Mouse (Mus musculus): ENCODE data around the gene Msi2. TPM values are rescaled to one million over a fixed set of nuclear protein-coding genes. Genes with fewer than 3 reads are reported as not detected.

Msi2 gene
- polyA plus RNA-seq (2015; fragmentation: Nextera tagmentation; extraction: Ambion mirVana): 8.7 and 10.0 TPM in 2 replicates

DNA sequence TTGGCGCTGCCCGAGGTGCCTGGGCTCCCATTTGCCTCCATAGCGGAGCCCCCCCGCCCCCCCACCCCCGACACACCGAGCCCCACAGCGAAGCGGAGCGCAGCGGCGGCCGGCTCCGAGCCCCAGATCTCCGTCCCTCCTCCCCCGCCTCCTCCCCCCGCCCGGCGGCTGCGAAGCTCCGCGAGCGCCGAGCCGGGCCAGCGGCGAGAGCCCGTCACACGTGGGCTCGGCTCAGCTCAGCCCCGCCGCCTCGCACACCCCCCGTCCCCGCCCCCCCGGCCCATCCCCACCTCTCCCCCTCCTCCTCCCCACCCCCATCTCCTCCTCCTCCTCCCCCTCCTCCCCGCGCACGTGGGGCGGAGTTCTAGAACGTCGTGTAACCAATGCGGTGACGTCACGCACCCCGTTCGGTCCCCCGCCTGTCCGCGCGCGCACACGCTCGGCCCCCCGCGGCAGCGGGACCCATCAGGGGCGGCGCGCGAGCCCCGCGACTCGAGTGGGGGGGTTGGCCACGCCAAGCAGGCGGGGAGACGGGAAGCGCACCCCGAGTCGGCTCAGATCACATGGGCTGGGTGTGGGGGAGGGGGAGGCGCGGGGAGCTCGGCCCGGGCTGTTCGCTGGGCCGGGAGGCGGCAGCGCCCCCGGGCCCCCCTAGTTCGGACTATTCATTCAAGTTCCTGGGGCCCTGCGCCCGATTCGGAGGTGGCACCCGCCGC, at the start of gene Msi2:
Gene Msi2, minus strand, starts transcription at position 464 of the 716 bp plus-strand sequence.
- peak; percentile 85 for ATAC-seq
- peaks cover 26% of the 10 kb centered on the region for H3K4me1 ChIP-seq (ENCODE audit: control insufficient read depth, insufficient read depth, low read length)
- H3K9ac ChIP-seq (ENCODE audit: low read depth, low read length): peak within 1 kb of the TSS; percentile 98
- WGBS: under 1% methylated on average over 61 of the region's 84 CpGs
- H3K36me3 ChIP-seq (ENCODE audit: control insufficient read depth, insufficient read depth, low read length): no peaks in the 10 kb centered on the region
- no peaks in the 10 kb centered on the region for H3K27me3 ChIP-seq (replicated peaks; ENCODE audit: control insufficient read depth, insufficient read depth, low read length)
- H3K4me2 ChIP-seq (ENCODE audit: low read depth, low read length): peak within 1 kb of the TSS; percentile 94
- H3K4me3 ChIP-seq (ENCODE audit: low read length): peak within 1 kb of the TSS; percentile 90
- H3K27ac ChIP-seq (ENCODE audit: low read length): peak within 1 kb of the TSS; percentile 86
- H3K9me3 ChIP-seq (ENCODE audit: control insufficient read depth, low read length): no peaks in the 10 kb centered on the region

DNA sequence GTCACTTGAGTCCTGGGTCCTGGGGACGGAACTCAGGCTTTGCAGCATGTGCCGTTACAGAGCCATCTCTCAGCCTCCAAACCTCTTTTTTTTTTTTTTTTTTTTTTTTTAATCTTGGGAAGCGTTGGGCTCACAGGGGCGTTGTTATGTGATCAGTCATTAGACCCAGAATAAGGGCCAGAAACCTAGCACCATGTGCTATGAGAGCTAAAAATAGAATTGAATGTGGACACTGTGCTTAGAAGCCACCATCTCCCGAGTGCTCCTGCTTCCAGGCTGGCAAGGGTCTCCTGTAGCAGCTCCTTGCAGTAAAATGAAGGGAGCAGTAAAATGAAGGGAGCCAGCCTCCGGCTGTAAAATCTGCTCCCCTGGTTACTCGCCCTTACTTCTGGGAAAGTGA, 47.3 kb upstream of the Msi2 start:
- Histone ChIP-seq H3K4me2 (ENCODE audit: low read depth, low read length) (no peak overlapping the region), H3K27me3 (replicated peaks; ENCODE audit: control insufficient read depth, insufficient read depth, low read length) (no peaks in the 10 kb centered on the region), H3K36me3 (ENCODE audit: control insufficient read depth, insufficient read depth, low read length) (no peaks in the 10 kb centered on the region), H3K9ac (ENCODE audit: low read depth, low read length) (0 out of 2 replicates have a peak overlapping the region, but pooled peaks have one; percentile 34), H3K9me3 (ENCODE audit: control insufficient read depth, low read length) (no peaks in the 10 kb centered on the region), H3K4me1 (ENCODE audit: control insufficient read depth, insufficient read depth, low read length) (no peaks in the 10 kb centered on the region), H3K4me3 (ENCODE audit: low read length) (no peak overlapping the region), H3K27ac (ENCODE audit: low read length) (no peak overlapping the region)
- ATAC-seq: no peak
- 36% methylated on average over 7 of the region's 7 CpGs for WGBS

DNA sequence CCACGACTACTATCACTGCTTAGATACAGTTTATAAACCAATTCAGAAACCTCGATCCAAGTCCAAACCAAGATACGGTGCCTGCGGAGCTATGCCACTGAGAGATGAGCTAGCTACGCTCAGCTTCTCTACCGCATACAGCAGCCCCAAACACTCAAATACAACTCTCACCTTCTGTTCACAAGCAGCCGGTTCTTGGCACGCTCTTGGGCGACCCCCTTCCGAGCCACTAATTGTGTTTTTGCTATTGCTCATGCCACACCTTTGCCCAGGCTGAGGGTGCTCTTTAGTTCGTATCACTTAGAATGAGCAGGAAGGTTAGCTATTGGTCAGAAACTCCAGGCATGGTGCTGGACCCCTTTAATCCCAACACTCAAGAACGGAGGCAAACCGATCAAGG, 45.1 kb upstream of the Msi2 start:
- no peaks in the 10 kb centered on the region for H3K4me1 ChIP-seq (ENCODE audit: control insufficient read depth, insufficient read depth, low read length)
- no peak overlapping the region for H3K27ac ChIP-seq (ENCODE audit: low read length)
- no peak overlapping the region for H3K9ac ChIP-seq (ENCODE audit: low read depth, low read length)
- ATAC-seq: no peak
- no peaks in the 10 kb centered on the region for H3K27me3 ChIP-seq (replicated peaks; ENCODE audit: control insufficient read depth, insufficient read depth, low read length)
- no peak overlapping the region for H3K4me3 ChIP-seq (ENCODE audit: low read length)
- no peaks in the 10 kb centered on the region for H3K9me3 ChIP-seq (ENCODE audit: control insufficient read depth, low read length)
- no peaks in the 10 kb centered on the region for H3K36me3 ChIP-seq (ENCODE audit: control insufficient read depth, insufficient read depth, low read length)
- no peak overlapping the region for H3K4me2 ChIP-seq (ENCODE audit: low read depth, low read length)
- WGBS: 89% methylated on average over 13 of the region's 13 CpGs

DNA sequence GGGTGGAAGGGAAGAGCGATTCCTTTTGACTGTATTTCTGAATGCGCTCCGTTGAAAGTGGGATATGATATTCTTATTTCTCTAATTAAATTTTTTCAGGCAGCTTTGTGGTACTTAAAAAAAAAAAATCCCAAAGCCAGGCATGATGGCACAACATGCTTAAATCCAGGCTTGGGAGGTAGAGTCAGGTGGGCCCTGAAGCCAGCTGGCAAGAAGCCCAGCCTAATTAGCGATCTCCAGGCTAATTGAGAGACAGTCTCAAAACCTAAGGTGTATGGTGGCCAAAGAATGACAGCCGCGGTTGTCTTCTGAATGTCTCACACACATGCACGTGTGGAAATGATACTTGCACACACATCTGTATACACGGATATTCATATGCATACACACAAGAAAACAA, 41.2 kb upstream of the Msi2 start:
- no peak overlapping the region for H3K9ac ChIP-seq (ENCODE audit: low read depth, low read length)
- no peaks in the 10 kb centered on the region for H3K36me3 ChIP-seq (ENCODE audit: control insufficient read depth, insufficient read depth, low read length)
- no peak for ATAC-seq
- H3K4me1 ChIP-seq (ENCODE audit: control insufficient read depth, insufficient read depth, low read length): no peaks in the 10 kb centered on the region
- no peak overlapping the region for H3K4me2 ChIP-seq (ENCODE audit: low read depth, low read length)
- no peak overlapping the region for H3K27ac ChIP-seq (ENCODE audit: low read length)
- no peaks in the 10 kb centered on the region for H3K9me3 ChIP-seq (ENCODE audit: control insufficient read depth, low read length)
- no peak overlapping the region for H3K4me3 ChIP-seq (ENCODE audit: low read length)
- WGBS: 91% methylated on average over 8 of the region's 8 CpGs
- no peaks in the 10 kb centered on the region for H3K27me3 ChIP-seq (replicated peaks; ENCODE audit: control insufficient read depth, insufficient read depth, low read length)

DNA sequence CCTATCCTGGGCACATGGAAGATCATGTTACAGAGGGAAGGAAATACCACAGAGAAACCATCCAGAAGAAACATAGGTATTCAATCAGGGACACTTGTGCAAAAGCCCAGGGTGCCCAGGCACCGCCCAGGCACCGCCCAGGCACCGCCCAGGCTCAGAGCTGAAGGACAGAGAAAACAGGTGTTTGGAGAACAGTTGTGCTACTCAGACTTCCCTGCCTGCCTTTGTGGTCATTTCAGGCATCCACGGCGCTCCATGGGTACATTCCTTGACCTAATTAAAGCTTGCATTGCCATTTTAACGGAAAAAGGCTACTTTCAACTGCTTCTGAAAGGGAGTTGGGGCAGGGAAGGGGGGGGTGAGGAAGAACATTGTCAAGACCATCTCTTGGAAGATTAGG, 40.1 kb upstream of the Msi2 start:
- Histone ChIP-seq H3K4me1 (ENCODE audit: control insufficient read depth, insufficient read depth, low read length) (no peaks in the 10 kb centered on the region), H3K27me3 (replicated peaks; ENCODE audit: control insufficient read depth, insufficient read depth, low read length) (no peaks in the 10 kb centered on the region), H3K9me3 (ENCODE audit: control insufficient read depth, low read length) (no peaks in the 10 kb centered on the region), H3K4me3 (ENCODE audit: low read length) (no peak overlapping the region), H3K36me3 (ENCODE audit: control insufficient read depth, insufficient read depth, low read length) (no peaks in the 10 kb centered on the region), H3K4me2 (ENCODE audit: low read depth, low read length) (no peak overlapping the region), H3K9ac (ENCODE audit: low read depth, low read length) (no peak overlapping the region), H3K27ac (ENCODE audit: low read length) (no peak overlapping the region)
- WGBS: 47% methylated on average over 6 of the region's 6 CpGs
- ATAC-seq: no peak

DNA sequence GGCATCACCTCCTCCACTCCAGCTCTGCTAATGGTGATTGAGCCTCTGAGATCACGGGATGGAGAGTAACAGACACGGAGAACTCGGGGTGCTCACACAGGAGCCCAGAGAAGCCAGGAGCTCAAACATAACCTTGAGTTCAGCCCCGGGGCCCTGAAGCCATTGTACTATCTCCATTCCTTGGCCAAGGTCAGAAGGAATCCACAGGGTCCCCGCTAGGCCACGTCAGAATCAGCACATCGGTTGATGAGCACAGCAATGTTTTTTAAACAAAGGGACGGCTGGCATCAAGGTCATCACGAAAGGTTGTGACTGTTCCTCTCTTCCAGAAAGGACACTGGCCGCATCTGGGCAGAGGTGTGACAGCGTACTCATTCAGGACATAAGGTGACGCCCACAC, 27.0 kb upstream of the Msi2 start:
- Histone ChIP-seq H3K27ac (ENCODE audit: low read length) (no peak overlapping the region), H3K4me3 (ENCODE audit: low read length) (no peak overlapping the region), H3K4me2 (ENCODE audit: low read depth, low read length) (no peak overlapping the region), H3K4me1 (ENCODE audit: control insufficient read depth, insufficient read depth, low read length) (no peaks in the 10 kb centered on the region), H3K36me3 (ENCODE audit: control insufficient read depth, insufficient read depth, low read length) (no peaks in the 10 kb centered on the region), H3K27me3 (replicated peaks; ENCODE audit: control insufficient read depth, insufficient read depth, low read length) (no peaks in the 10 kb centered on the region), H3K9ac (ENCODE audit: low read depth, low read length) (no peak overlapping the region), H3K9me3 (ENCODE audit: control insufficient read depth, low read length) (no peaks in the 10 kb centered on the region)
- 80% methylated on average over 12 of the region's 12 CpGs for WGBS
- ATAC-seq: no peak

DNA sequence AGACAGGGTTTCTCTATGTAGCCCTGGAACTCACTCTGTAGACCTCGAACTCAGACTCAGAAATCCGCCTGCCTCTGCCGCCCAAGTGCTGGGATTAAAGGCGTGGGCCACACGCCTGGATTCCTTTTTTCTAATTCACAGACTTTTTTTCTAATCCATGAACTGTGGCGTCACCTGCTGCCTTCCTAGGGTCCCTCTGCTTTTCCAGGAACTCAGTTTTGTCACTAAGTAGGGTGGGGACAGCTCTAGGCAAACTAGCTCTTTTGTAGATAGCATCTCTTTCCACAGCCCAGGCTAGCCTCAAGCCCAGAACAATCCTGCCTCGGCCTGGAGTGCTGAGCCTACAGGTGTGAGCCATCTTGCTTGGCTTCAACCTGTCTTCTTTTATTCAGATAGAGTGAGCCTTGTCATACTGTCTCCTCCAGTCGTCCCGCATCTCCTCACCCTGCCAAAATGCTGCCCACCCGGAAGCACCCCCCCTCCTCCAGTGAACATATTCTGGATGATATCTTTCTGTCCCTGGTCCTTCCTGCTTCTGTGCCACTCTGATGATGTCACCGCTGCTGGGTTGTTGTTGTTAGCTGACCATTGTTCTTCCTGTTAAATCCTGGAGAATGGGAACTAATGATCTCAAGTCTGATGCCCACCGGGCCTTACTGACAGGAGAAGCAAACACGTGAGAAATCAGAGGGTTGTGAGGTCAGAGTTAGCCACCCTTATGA, 21.4 kb upstream of the Msi2 start:
- H3K27me3 ChIP-seq (replicated peaks; ENCODE audit: control insufficient read depth, insufficient read depth, low read length): no peaks in the 10 kb centered on the region
- H3K4me1 ChIP-seq (ENCODE audit: control insufficient read depth, insufficient read depth, low read length): no peaks in the 10 kb centered on the region
- H3K27ac ChIP-seq (ENCODE audit: low read length): no peak overlapping the region
- no peak overlapping the region for H3K9ac ChIP-seq (ENCODE audit: low read depth, low read length)
- ATAC-seq: no peak
- no peak overlapping the region for H3K4me3 ChIP-seq (ENCODE audit: low read length)
- H3K9me3 ChIP-seq (ENCODE audit: control insufficient read depth, low read length): no peaks in the 10 kb centered on the region
- no peaks in the 10 kb centered on the region for H3K36me3 ChIP-seq (ENCODE audit: control insufficient read depth, insufficient read depth, low read length)
- WGBS: 89% methylated on average over 13 of the region's 13 CpGs
- H3K4me2 ChIP-seq (ENCODE audit: low read depth, low read length): no peak overlapping the region

DNA sequence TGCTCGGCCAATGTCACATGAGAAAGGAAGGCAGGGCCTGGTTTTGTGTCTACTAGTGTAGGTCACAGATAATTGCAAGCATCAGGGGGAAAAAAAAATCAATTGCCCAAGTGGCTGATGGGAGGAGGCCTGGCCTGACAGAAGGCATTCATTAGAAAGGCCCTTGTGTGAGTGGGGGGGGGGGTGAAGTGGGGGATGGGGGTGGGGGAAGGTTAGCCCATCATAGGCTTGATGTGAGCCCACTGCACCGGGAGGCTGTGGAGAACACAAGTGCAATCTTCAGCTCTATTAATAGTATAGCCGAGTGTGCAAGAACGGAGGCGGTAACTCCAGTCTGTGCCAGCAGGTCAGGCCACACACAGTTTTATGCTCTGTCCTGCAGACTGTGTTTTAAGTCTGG, 11.1 kb upstream of the Msi2 start:
- Histone ChIP-seq H3K36me3 (ENCODE audit: control insufficient read depth, insufficient read depth, low read length) (no peaks in the 10 kb centered on the region), H3K4me2 (ENCODE audit: low read depth, low read length) (no peak overlapping the region), H3K27ac (ENCODE audit: low read length) (no peak overlapping the region), H3K4me3 (ENCODE audit: low read length) (no peak overlapping the region), H3K27me3 (replicated peaks; ENCODE audit: control insufficient read depth, insufficient read depth, low read length) (no peaks in the 10 kb centered on the region), H3K4me1 (ENCODE audit: control insufficient read depth, insufficient read depth, low read length) (no peaks in the 10 kb centered on the region), H3K9ac (ENCODE audit: low read depth, low read length) (no peak overlapping the region), H3K9me3 (ENCODE audit: control insufficient read depth, low read length) (no peaks in the 10 kb centered on the region)
- ATAC-seq: no peak
- WGBS: 63% methylated on average over 5 of the region's 5 CpGs

DNA sequence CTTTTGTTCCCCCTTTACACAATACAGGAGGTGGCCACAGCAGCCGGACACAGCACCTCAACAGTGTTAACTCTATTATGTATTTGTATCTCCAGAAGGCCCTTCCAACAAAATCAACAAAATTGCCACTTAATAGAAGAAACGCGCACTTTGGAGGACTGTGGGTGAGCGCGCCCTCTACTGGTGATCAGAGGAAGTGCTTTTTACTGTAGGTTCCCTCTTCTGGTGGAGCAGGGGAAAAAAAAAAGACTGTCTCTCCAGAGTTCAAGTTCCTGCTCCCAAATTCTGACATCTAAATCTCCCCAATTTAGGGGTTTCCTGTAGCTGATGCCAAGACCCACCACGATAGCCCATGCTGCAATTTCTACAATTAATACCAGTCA, 10.2 kb upstream of the Msi2 start:
- Histone ChIP-seq H3K27ac (ENCODE audit: low read length) (no peak overlapping the region), H3K27me3 (replicated peaks; ENCODE audit: control insufficient read depth, insufficient read depth, low read length) (no peaks in the 10 kb centered on the region), H3K4me2 (ENCODE audit: low read depth, low read length) (no peak overlapping the region), H3K4me1 (ENCODE audit: control insufficient read depth, insufficient read depth, low read length) (no peaks in the 10 kb centered on the region), H3K9me3 (ENCODE audit: control insufficient read depth, low read length) (no peaks in the 10 kb centered on the region), H3K36me3 (ENCODE audit: control insufficient read depth, insufficient read depth, low read length) (no peaks in the 10 kb centered on the region), H3K9ac (ENCODE audit: low read depth, low read length) (no peak overlapping the region), H3K4me3 (ENCODE audit: low read length) (no peak overlapping the region)
- 2% methylated on average over 6 of the region's 6 CpGs for WGBS
- ATAC-seq: no peak; the same call in 1 of the 2 replicates
